Mouse (Mus musculus) mouse embryonic stem cell (cell line): ENCODE measurements at regions not wholly inside any gene's neighbourhood (a gene's known extent, or its start where the extent isn't known, plus 50 kb on each side); places are given as distances from the start of the nearest gene placed in this dataset.

Experiments
- in situ Hi-C, 2 experiments: fragments of 300-500 bp; cut with MboI; formaldehyde crosslinking; loops; 1 replicate in 1 of 2; 3 replicates in 1 of 2; pipeline ENCODE4 v1.14.3; 2019 to 2020; ENCODE audit warnings: low sequenced_read_pairs in 2 of 2, low pct_unique_long_range_greater_than_20kb in 1 of 2, mixed read lengths in 1 of 2; ENCODE audit not compliant: unreplicated experiment in 1 of 2

DNA sequence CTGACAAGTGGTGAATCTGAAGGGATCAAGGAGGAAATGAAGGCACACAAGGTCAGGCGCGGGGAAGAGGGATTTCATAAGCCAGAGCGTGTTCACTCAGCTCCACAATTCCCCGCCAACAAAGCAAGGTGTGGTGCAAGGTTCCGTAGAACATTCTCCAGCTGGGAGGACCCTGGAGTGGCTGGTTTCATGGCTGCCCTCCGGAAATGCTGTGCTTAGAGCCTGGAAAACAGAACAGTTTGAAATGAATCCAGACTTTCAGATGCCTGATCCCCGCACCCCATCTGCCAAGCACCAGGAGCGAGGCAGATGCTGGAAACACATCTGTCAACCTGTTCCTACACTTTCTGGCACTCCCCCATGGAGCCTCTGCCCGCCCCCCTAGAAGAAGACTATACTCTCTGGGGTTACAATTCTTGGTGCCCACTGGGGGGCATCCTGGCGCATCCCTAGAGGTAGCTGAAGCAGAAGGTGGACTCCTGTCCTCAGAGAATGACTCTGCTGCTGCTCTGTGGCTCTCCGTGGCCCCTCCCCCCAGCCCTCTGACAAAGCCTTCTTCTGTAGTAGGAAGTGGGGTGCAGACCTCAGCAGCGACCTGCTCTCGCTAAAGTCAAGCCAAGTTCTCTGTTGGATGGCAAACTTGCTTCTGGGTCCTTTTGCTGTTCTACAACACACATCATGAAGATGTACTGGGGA is 54.5 kb upstream of the Mafb start:
- in situ Hi-C loops = no loop called here

DNA sequence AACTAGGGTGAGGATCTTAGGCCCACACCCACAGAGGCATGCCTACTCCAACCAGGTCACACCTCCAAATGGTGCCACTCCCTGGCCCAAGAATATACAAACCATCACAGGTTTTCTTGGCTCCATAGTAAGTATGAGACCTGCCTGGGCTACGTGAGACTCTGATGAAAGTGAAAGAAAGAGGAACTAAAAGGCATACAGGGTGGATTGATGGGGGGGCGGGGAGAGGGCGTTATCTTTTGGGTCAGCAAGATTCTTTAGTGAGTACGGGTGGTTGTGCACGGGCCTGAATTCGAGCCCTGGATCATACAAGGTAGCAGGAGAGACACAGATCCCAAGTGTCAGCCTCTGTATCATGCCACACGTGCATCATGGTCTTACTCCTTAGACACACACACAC is 57.6 kb upstream of the Mafb start:
- in situ Hi-C loops = no loop called here

DNA sequence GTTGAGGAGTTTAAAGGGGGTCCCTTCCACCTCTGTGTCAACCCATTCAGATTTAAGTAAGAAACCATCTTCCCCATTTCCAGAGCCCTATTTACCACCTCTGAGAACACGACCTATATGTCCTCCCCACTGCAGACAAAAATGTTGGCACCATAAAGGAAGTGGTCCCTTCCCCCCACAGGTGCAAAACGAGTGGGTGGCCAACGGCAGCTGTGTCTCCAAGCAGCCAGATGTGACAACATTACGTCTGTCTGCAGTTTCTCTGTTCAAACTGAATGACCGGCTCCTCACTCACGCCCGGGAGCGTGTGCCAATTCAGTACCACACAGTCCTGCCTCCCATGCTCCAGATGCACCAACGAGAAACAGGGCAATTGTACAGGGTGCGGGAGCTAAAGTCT is 60.6 kb upstream of the Mafb start:
- in situ Hi-C loops = no loop called here

DNA sequence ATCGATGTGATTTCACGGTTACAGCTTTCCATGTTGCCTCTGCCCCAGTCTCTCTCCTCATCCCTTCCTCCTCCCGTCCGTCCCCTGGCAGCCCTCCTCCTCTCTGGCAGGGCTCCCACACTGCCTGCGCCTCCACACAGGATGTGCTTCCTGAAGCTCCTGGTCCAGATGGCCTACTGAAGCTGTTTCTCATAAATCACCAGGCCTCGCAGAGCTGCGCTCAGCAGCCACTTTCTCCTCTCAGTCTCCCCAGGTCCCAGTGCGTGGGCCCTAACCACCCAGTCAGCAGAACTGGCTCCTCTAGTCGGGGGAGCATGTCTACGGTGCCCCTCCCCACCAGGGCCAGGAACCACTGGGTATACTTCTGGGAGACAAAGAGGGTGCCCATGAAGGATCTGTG is 66.4 kb upstream of the Mafb start:
- in situ Hi-C loops = no loop called here

DNA sequence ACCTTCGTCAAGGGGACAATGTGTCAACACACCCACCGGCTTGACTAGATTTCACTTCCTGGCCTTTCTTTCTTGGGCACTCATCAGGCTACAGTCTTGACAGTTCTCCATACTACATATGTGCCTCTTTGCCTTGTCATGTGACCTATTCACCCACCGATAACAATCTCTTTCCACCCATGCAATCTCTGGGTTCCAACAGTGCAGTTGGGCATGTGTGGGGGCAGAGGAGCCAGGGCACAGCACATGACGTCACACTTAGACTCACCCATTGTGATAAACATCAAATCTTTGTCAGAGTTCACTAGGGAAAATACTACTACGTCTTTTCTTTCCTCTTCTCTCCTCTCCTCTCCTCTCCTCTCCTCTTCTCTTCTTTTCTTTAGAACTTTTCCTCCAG is 67.8 kb upstream of the Mafb start:
- in situ Hi-C loops = no loop called here

DNA sequence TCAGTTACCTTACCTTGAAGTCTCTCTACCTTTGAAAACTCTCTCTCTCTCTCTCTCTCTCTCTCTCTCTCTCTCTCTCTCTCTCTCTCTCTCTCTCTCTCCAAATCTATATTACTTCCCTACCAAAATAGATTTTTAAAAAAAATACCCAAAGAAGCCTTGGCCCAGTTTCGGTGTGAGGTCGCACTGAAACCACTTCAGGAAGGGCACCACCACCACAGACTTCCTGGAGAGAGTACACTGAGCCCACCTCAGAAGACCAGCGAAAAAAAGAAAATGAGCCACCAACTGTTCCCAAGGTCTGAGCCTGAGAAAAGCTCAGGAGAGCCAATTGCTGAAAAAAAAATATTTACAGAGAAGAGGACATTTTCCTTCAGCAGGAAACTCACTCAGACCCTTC is 68.8 kb upstream of the Mafb start:
- in situ Hi-C loops = no loop called here

DNA sequence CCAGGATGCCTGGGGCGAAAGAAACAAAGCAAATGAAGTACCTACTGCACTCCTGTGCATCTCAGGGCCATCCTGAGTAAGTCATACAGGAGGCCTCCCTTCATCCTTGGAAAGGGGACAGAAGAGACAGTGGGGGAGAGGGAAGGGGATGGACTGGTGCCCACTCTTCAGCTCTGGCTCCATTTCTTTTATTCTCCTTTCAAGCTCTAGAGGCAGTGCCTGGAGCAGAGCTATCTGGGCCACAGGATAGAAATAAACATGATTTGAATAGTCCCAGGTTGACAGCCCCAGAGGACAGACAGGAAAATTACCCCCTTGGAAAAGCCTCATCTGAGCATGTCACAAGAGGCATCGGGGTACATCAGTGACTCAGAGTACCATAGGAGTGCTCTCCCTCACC is 72.2 kb upstream of the Mafb start:
- in situ Hi-C loops = no loop called here

DNA sequence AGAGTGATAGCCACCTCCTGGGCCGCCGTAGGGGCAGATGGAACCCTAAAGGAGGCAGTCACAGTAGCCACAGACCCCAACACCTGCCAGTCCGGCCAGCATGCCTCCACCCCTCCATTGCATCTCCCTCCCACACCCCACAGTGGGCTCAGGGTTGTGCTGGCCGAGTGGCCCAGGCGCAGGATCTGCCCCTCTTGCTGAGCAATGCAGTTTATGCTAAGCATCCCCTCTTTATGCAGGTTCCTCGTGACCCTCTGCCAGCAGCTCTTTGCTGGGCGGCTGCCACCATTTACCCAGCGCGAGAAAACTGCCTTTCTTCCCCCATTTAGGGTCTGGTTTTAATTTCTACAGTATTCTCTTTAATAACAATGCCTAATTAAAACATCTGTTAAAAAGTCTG is 73.4 kb upstream of the Mafb start:
- in situ Hi-C loops = no loop called here

DNA sequence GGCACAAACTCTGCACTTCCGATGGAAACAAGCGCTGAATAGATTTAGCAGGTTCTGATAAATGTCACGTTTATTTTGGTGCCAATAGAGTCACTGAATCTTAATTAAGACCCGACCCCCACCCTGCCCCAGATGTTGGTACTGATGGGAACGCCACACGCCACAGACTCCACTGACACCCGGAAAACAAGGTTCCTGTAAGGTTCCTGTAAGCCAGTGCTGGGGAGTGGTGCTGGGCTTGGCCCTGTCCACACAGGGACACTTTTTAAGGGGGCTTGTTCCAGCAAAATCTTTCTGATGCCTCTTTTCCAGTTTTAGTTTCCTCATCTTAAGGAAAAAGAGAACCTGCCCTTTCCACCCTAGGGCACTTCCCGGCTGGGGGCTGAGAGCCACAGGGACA is 84.2 kb upstream of the Mafb start:
- in situ Hi-C loops = no loop called here

DNA sequence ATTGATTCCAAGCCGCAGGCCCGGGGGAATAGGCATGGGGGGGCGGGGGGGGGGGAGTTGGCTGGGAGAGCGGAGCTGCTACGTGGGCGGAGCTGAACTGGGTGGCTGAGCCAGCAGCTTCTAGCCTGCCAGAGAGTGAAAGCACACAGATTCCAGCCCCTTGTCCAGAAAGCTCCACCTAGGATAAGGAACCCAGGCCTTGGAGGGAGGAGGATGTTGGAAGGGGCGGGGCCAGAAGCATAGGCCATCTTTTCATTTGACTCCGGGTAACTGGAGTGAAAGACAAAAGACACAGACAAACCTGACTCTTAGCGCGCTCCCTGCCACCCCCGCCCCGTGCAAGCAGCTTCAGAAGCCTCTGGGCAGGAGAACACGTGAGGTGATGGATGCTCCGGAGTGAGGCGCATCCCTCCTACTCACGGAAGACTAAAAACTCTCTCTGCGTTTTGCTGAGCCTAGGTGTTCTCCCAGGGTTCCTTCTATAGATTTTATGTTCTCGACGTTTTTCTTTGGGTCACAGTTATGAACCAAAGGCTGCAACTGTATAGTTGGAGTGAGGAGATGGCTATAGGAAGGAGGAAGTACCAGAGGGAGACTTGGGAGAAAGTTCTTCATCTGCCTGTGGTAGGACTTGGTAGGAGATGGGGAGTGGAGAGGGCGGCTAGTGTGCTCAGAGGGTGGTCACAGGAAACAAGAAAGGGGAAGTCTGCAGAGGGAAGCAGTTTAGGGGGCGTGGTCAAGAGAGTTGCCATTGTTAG is 84.8 kb upstream of the Mafb start:
- in situ Hi-C loops = no loop called here

DNA sequence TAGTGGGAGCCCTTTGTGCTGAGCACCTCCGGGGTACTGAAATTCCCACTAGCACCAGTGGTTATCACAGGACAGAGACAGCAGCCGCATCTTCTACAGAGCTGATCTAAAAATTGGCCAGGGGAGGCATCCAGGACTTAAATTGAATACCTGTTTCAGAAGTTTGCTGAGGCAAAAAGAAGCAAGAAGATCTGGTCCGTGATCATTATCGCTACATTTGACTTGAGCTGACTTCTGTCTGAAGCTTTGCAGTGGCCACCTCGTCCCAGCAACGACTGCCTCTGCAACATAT is 85.3 kb upstream of the Mafb start:
- in situ Hi-C loops = no loop called here

DNA sequence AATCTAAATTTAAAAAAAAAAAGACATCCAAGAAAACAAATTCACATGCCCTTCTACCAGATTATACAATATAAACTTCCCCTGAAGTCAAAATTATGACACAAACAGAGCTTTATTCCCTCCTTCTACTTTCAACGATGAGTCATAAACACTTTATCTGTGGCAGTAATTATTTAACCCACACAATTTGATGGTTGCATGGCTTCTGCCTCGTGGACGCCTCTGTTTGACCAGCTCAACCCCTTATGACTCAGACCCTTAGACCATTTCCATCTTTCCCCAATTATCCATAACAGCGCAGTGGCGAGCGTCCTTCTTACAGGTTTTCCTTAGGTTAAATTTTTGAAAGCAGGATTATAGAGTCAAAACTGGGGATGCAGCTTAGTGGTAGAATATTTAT is 85.9 kb upstream of the Mafb start:
- in situ Hi-C loops = no loop called here

DNA sequence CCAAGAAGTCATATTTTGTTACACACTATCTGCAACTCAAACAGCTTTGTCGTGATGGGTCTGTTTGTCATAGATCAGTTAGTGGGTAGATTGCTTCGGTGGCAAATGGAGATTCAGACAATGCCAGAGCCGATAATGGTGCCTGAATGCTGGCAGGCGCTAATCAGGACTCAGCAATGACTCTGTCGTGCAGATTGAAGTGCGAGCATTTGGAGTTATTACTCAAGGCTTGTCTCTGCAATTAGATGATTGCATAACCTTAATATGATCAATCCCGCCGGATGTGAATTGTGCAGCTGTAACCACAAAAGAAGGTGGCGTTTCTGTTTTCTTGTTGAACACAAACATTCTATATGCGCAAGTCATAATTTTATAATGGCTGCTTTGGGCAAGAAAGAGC is 88.8 kb upstream of the Mafb start:
- in situ Hi-C loops = no loop called here

DNA sequence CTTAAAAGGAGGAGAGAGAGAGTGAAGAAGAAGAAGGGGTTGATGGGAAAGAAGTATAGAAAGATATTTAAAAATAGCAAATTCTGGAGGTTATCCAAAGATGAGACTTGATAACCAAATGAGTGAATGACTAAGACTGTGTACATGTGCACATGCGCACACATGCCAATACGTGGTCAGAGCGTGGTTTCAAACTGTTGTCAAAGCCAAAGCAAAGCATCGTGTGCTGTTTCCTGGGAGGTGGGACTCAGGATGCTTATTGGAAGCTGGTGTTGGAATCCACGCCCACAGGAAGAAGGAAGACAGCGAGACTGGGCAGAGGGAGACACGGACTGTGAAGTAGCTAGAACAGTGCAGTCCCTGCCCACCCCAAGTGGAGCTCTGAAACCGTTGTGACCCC is 89.8 kb upstream of the Mafb start:
- in situ Hi-C loops = no loop called here

DNA sequence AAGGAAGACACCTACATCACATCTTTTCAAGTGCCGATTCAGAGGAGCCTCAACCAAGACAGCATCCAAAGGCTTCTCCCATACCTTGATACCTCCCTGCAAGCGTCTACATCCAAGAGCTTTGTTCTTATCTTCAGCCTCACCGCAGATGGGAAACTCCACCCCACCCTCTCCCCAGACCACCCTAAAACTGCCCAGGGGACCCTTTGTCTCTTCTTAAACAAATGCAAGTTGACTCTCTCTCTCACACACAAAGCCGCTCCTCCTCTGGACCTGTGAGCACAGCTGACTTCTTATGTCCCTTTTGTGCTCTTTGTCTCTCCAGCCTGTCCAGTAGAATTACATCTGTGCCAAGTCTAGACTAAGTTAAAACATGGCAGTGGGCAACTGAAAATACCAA is 104.7 kb upstream of the Mafb start:
- in situ Hi-C loops = no loop called here

DNA sequence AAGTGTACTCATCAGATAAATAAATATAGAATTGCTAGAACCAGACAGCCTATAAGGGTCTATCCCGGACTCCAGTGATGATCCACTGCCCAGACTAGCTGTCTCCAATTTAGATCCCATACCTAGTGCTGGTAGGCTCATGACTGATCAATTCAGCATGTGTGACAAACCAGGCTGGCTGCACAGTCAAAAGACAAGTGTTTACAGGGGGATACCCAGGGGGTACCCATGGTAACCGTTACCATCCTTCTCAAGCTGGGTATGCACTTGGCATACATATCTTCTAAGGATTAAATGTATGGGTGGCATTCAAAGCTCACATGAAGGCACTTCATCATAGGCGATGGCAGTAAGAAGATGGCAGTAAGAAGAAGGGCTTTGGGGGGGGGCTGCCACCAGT is 109.3 kb upstream of the Mafb start:
- in situ Hi-C loops = no loop called here

DNA sequence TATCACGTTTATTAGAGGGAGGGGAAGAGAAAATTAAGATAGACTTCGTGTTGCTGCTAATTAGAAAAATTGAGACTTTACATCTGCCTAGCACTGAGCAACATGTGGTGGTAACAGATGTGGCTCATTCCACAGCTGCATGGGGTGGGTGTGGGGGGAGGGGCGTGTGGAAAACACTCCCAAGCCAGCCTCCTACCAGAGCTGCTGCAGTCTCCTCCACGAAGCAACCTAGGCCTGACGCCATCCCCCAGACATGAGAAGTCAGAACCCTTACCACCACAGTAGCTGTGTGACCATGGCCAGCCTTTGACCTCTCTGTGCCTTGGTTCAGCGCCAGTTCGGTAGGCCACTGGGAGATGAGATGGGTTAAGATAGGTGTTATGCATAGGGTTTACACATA is 112.4 kb upstream of the Mafb start:
- in situ Hi-C loops = no loop called here

DNA sequence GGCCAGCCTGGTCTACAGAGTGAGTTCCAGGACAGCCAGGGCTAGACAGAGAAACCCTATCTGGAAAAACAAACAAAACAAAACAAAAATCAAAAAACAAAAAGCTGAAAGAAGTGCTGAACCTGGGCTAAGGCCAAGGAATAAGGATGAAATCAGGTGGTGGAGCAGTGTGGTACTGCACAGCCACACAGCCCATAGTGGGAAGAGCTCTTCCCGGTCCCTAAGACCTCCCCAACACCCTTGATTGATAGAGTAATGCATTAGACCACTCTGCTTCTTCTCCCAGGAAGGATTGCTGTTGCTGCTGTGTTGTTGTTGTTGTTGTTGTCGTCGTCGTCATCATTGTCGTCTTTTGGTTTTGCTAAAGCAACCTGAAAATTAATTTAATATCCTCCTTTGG is 118.2 kb upstream of the Mafb start:
- in situ Hi-C loops = no loop called here

DNA sequence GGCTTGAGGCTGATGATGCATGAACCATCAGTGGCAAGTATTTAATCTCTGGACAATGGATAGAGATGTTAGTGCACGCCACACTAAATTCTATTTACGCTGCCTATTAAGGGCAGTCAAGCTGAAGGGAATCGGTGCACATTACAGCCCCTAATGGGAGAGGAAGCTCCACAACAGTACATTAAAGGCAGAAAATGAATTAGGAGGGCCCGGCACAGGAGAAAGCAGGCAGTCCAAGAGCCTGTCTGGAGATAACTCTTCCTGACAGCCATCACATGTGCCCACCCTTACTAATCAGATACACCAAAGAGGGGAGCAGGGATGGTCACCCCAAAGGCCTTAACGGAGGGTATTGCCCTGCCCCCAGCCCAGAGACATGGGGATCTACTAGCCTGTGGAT is 118.7 kb upstream of the Mafb start:
- in situ Hi-C loops = no loop called here

DNA sequence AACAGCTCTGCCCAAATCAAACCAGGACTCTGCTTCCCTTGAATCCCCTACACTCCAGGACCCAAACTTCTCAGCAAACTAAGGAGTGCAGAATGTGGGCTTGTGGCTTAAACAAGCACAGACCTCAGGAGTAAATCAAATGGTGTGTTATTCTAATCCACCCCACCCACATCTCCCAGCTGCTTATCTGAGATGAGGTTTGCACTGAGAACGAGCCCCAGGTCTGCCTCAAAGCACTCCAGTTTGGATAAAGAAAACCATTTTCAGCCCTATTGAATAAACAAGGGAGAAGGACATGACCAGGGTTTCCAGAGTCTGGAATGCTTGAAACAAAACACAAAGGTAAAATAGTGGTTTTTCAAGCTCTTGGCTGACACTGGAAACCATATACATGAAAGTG is 132.9 kb upstream of the Mafb start:
- in situ Hi-C loops = no loop called here

DNA sequence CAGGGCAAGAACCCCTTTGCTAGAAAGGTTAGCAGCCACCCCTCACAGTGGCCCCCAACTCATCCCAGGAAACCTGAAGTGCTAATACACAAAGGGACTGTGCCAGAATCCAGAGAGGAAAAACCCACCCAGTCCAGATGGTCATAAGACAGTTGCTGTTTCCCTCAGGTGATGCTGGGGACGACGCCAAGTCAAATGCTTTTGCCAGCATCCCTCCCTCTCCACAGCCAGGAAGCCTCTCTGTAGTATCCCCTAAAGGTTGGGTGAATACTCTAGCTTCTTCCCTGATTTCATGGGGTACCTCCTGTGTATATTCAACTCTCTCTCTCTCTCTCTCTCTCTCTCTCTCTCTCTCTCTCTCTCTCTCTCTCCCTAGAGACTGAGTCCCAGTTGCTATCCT is 136.0 kb upstream of the Mafb start:
- in situ Hi-C loops = no loop called here
